Mouse (Mus musculus): ENCODE measurements at regions not wholly inside any gene's neighbourhood (a gene's known extent, or its start where the extent isn't known, plus 50 kb on each side); places are given as distances from the start of the nearest gene placed in this dataset.

GRCm38 (mm10) chr12:16268621-16269165 lies 342.1 kb downstream of the Lpin1 start:
- no peak for DNase-seq

DNA sequence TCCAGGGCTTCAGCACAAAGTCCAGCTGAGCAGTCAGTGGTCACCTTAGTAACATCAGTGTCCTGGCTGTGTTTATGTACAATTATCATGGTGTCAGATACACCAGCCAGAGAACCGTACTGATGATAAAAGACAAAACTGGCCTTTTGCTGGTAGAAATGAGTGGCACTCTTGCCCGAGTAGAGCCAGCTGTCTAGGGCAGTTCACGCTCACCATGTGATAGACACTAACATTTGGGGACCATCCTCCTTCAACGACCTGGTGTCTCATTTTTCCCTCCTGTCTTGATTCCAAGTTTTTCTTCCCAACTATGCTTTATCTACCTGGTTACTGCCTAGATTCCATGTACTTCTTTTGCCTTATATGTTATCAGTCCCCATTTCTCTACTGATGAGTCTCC lies 349.3 kb downstream of the Lpin1 start:
- no peak for DNase-seq

- peak; percentile 17 for DNase-seq
These were observed 349.8 kb downstream of the Lpin1 start for GRCm38 (mm10) chr12:16260981-16261380.

GRCm38 (mm10) chr12:16260501-16260900 lies 350.3 kb downstream of the Lpin1 start:
- no peak for DNase-seq

DNA sequence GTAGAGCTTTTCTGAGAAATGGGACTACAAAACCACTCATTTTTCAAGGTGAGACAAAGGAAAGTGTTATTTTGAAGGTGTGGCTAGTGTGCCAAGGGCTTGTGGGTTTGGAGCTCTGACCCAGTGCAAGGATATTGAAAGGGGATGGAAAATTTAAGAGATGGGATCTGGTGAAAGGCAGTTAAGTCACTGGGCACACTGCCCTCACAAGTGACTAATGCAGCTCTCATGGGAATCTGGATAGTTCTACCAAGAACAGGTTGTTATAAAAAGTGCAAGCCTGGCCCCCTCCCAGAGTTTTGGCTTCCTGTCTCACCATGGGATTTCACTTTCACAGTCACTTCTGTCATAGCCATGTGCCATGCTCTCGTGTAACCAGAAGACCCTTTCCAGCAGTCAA lies 360.1 kb downstream of the Lpin1 start:
- no peak for DNase-seq

GRCm38 (mm10) chr12:16250096-16250495 lies 360.7 kb downstream of the Lpin1 start:
- no peak for DNase-seq

DNA sequence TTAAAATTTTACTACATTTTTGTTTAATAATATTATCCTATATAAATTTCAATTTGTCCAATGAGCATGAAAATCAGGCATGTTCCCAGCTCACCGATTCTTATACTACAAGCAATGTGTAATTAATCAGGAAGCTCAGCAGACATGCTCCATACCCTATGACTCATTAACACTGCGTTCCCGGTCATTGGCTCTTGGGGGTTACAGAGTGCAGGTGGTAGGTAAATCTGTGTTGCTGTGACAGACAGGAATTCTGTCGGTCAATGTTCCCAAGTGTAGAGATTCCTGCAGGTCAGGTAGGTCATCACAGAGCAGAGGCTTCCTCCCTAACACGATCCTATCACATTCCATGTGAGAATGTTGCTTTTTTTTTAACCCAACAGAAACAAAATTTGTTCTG lies 371.0 kb downstream of the Lpin1 start:
- no peak for DNase-seq

- no peak for DNase-seq
These were observed 373.3 kb downstream of the Lpin1 start for GRCm38 (mm10) chr12:16237498-16237897.

DNA sequence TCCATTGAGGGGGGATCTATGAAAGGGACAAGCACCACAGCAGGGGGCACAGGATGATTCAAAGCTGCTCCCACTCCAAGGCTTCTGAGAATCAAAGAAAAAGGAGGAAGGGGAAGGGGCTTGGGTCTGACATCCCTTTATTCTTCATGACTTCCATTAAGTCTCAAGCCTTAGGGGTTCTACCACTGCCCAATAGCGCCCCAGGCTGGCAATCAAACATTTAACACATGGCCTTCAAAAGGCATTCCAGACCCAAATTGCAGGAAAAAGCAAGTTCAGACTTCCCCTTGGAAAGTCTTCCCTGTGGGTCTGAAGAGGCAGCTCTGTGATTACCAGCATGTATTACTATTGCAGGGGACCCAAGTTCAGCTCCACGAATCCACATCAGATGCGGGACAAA lies 377.2 kb downstream of the Lpin1 start:
- DNase-seq: no peak

DNA sequence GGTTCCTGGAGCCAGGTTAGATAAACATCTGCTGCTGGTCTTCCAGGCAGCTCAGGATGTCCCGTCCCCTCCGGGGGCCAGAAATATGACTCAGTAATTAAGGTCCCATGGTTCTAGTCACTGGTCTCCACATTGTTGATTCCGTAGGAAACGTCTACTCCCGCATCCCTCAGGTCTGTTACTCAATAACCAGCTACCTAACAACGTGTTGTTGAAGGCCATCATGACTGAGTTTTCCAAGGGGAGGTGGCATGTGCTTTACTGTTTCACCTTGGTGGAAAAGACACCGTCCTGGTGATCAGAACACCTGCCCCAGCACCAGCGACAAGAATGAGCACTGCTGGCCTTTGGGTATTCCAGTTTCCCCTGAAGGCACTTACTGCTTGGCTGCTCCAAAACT lies 377.9 kb downstream of the Lpin1 start:
- DNase-seq: no peak

DNA sequence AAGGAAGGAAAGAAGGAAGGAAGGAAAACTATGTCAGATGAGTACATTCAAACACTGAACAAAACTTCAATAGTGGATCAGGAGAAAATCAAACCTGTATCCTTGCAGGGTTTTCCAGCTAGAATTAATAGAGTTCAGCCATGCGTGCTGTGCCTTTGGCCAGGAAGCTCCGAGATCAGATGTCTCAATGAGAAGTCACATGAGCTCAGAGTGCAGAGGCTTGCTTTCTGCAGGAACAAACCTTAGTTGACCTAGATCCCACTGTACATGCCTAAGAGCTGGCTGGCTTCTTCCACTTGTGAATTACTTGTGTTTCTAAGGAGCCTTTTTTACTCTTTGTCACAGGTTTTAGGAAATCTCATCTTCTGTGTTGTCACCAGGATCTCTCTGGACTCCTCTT lies 378.7 kb downstream of the Lpin1 start:
- DNase-seq: no peak

- peak; percentile 14 for DNase-seq
These were observed 379.7 kb downstream of the Lpin1 start for GRCm38 (mm10) chr12:16231093-16231492.

- DNase-seq: no peak
These were observed 385.3 kb downstream of the Lpin1 start for GRCm38 (mm10) chr12:16225428-16225827.

- DNase-seq: peak; percentile 24
These were observed 387.8 kb downstream of the Lpin1 start for GRCm38 (mm10) chr12:16222836-16223450.

DNA sequence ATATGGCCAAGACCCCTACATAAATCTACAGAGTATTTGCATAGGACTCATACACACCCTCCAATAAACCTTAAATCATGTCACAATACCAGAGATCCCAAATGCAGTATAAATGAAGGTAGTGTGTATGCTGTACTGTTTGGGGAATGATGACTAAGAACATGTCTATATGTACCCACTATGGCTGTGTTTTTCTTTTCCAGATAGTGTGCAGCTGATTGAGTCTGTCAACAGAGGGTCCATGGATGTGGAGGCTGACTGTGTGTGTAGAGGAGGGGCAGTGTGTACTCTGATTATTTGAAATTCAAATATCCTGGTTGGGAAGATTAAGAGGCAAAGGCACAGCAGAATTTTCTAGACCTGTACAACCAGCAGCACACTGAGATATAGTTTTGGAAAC lies 388.6 kb downstream of the Lpin1 start:
- no peak for DNase-seq

- DNase-seq: no peak
These were observed 389.6 kb downstream of the Lpin1 start for GRCm38 (mm10) chr12:16221142-16221541.

GRCm38 (mm10) chr12:16220561-16220960 lies 390.2 kb downstream of the Lpin1 start:
- DNase-seq: no peak

GRCm38 (mm10) chr12:16218906-16219305 lies 391.9 kb downstream of the Lpin1 start:
- no peak for DNase-seq

- no peak for DNase-seq
These were observed 393.8 kb upstream of the Trib2 start for GRCm38 (mm10) chr12:16210553-16210952.

GRCm38 (mm10) chr12:16210111-16210510 lies 393.4 kb upstream of the Trib2 start:
- no peak for DNase-seq

DNA sequence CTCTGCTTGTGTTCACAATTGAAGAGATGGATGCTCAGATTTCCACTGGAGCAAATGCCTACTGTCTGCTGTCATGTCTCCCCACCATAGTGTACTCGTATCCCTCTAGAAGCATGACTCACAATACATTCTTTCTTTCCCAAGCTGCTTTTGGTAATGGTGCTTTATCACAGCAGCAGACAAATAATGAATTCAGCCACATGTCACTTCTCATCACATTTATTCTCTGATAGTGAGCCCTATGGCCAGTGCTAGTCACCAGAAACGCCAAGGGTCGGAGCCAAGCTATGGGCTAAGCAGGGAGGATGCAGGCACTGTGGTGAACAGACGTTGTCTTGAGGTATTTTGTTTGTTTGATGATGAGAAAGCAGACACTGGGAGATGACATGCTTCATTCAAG lies 388.2 kb upstream of the Trib2 start:
- no peak for DNase-seq

GRCm38 (mm10) chr12:16196917-16197316 lies 380.2 kb upstream of the Trib2 start:
- DNase-seq: no peak

- no peak for DNase-seq
These were observed 375.2 kb upstream of the Trib2 start for GRCm38 (mm10) chr12:16191803-16192389.

- no peak for DNase-seq
These were observed 374.0 kb upstream of the Trib2 start for GRCm38 (mm10) chr12:16190706-16191105.

GRCm38 (mm10) chr12:16189441-16189840 lies 372.7 kb upstream of the Trib2 start:
- DNase-seq: no peak

All from right cerebral cortex, adult 18-20 months (tissue).